Mouse (Mus musculus) heart, embryonic 11.5 days (tissue): ENCODE data around the gene Rsph3b. TPM values are rescaled to one million over a fixed set of nuclear protein-coding genes. Genes with fewer than 3 reads are reported as not detected.
A peak's percentile ranks its signal among the peaks of the same experiment; 100 is the strongest.

ENCODE experiments used
- ATAC-seq: fragments of 200-750 bp; cut with Nextera tagmentation; replicated peaks from 2 replicates; pipeline ENCODE4 v1.8.0; 2017; ENCODE audit warnings: moderate library complexity; ENCODE audit not compliant: insufficient number of reproducible peaks, low FRiP score, low TSS enrichment
- H3K27ac ChIP-seq: fragments of 300-500 bp; sonication (generic); 2 replicates; pipeline ENCODE4 v1.5.1; 2014; ENCODE audit warnings: mild to moderate bottlenecking, low read depth, low read length
- H3K27me3 ChIP-seq: fragments of 300-500 bp; sonication (generic); 2 replicates; pipeline ENCODE4 v1.6.1; 2014; ENCODE audit warnings: mild to moderate bottlenecking, low read length, mixed read lengths; ENCODE audit not compliant: control insufficient read depth, insufficient read depth
- H3K36me3 ChIP-seq: fragments of 300-500 bp; sonication (generic); 2 replicates; pipeline ENCODE4 v1.6.1; 2014; ENCODE audit warnings: mild to moderate bottlenecking, low read length, moderate library complexity, mixed read lengths; ENCODE audit not compliant: control insufficient read depth, insufficient read depth
- H3K4me1 ChIP-seq: fragments of 300-500 bp; sonication (generic); 2 replicates; pipeline ENCODE4 v1.6.1; 2014; ENCODE audit warnings: low read length; ENCODE audit not compliant: control insufficient read depth, insufficient read depth
- H3K4me2 ChIP-seq: fragments of 300-500 bp; sonication (generic); 2 replicates; pipeline ENCODE4 v1.6.1; 2014; ENCODE audit warnings: mild to moderate bottlenecking, moderate library complexity
- H3K4me3 ChIP-seq: fragments of 300-500 bp; sonication (generic); 2 replicates; pipeline ENCODE4 v1.5.1; 2014; ENCODE audit warnings: low read depth, low read length
- H3K9ac ChIP-seq: fragments of 300-500 bp; sonication (generic); 2 replicates; pipeline ENCODE4 v1.6.1; 2014; ENCODE audit warnings: mild to moderate bottlenecking, low read depth, low read length, moderate library complexity
- H3K9me3 ChIP-seq: fragments of 300-500 bp; sonication (generic); replicated peaks from 2 replicates; pipeline ENCODE4 v1.6.1; 2016; ENCODE audit warnings: low read length; ENCODE audit not compliant: control insufficient read depth
- WGBS: fragments of 180-500 bp; shearing (Covaris S2); extraction: QIAGEN DNeasy Blood & Tissue Kit; methylation state at CpG from one replicate; pipeline ENCODE4 v1.1.7; 2014; ENCODE audit not compliant: insufficient replicate concordance; 5-methylcytosine and 5-hydroxymethylcytosine counted together
- microRNA-seq: library from miRNA; unstranded; fragments of <30 nt; microRNA quantifications from one replicate; pipeline ENCODE4, GENCODE M21; 2016; ENCODE audit warnings: borderline number of aligned reads
- polyA plus RNA-seq: library from polyadenylated mRNA; unstranded; fragments of >200 nt; fragmentation: Nextera tagmentation; extraction: Ambion mirVana; gene quantifications from 2 replicates; pipeline ENCODE4 v1.2.1, GENCODE M21; 2014

The Rsph3b gene
- polyA plus RNA-seq, 1 experiment from 2014 or later: 60.4 TPM

DNA sequence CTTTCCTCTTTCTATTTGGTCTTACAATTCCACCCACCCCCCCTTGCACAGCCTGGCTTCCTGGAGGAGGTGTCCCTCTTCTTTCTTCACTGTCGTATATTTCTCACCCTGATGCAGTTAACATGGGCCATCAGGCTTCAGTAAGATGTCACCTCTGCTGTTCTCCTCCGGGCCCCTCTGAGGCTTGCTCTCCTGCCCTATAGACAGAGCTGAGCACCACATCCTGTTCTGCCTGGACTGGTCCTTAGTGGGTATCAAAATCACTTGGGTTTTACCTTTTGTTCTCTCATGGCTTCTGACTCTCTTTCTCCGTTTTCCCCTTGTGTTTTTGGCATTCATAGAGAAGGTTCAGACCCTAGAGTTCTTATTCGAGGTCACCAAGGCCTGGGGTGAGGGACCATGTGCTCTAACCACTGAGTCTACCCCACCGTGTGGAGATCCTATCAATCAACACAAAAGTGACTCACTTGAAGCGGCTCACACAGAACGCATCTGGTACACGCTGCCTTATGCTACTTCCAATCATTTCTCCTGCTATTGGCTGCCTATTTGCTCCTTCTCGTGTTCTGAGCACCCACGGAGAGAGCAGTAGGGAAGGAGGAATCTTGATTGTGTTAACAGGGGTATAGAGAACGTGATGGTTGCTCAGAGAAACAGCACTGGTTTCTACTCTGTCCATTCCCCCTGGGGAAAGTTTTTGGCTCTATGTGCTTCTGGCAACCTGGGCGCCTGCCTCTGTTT lies 86.3 kb downstream of the Rsph3b start:
- no peak overlapping the region for H3K9ac ChIP-seq
- no peaks in the 10 kb centered on the region for H3K4me1 ChIP-seq
- WGBS: 50% methylated on average over 12 of the region's 12 CpGs
- no peak overlapping the region for H3K27ac ChIP-seq
- peak overlapping the region; percentile 69 for H3K4me2 ChIP-seq
- H3K4me3 ChIP-seq: 0 out of 2 replicates have a peak overlapping the region, but pooled peaks have one; percentile 29
- no peak for ATAC-seq
- H3K27me3 ChIP-seq: peaks cover 25% of the 10 kb centered on the region
- H3K9me3 ChIP-seq: no peaks in the 10 kb centered on the region
- no peaks in the 10 kb centered on the region for H3K36me3 ChIP-seq

GRCm38 (mm10) chr17:6861181-6862039 lies 87.1 kb downstream of the Rsph3b start:
- 2% methylated on average over 28 of the region's 28 CpGs for WGBS
- peak overlapping the region; percentile 64 for H3K9ac ChIP-seq

GRCm38 (mm10) chr17:6860491-6860897 lies 88.0 kb downstream of the Rsph3b start:
- Histone ChIP-seq H3K27me3 (peaks cover 24% of the 10 kb centered on the region), H3K4me2 (no peak overlapping the region)
- WGBS: 17% methylated on average over 12 of the region's 12 CpGs

More at GRCm38 (mm10) chr17:6861181-6862039, 87.1 kb downstream of the Rsph3b start:
- ATAC-seq: no peak
- H3K27ac ChIP-seq: no peak overlapping the region
- peak overlapping the region; percentile 69 for H3K4me2 ChIP-seq
- H3K4me3 ChIP-seq: peak overlapping the region; percentile 29; the same call in 1 of the 2 replicates
- no peaks in the 10 kb centered on the region for H3K4me1 ChIP-seq
- H3K27me3 ChIP-seq: peaks cover 25% of the 10 kb centered on the region
- H3K9me3 ChIP-seq: no peaks in the 10 kb centered on the region
- H3K36me3 ChIP-seq: no peaks in the 10 kb centered on the region

DNA sequence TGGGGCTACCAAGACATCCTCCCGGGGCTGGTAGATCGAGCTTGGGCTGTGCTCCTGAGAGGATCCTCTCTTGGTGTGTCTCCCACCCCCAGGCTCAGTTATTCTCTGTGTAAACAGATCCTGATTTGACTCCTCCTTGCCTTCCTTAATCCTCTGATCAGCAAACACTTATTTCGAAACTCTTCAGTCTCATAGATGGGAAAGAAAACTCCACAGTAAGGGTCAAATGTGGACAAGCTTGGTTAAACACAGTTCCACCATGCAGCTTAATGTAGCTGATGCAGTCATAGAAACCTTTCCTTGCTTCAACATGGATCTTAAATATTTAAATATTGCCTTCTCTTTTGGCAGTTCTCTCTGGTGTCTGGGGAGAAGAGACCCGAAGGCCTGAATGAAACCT lies 88.4 kb downstream of the Rsph3b start:
- H3K4me2 ChIP-seq: no peak overlapping the region
- no peak overlapping the region for H3K27ac ChIP-seq
- no peaks in the 10 kb centered on the region for H3K4me1 ChIP-seq
- no peak overlapping the region for H3K9ac ChIP-seq
- no peak overlapping the region for H3K4me3 ChIP-seq
- ATAC-seq: no peak
- H3K36me3 ChIP-seq: no peaks in the 10 kb centered on the region
- no peaks in the 10 kb centered on the region for H3K9me3 ChIP-seq
- peaks cover 23% of the 10 kb centered on the region for H3K27me3 ChIP-seq
- WGBS: 40% methylated on average over 4 of the region's 4 CpGs

More at GRCm38 (mm10) chr17:6860491-6860897, 88.0 kb downstream of the Rsph3b start:
- H3K27ac ChIP-seq: no peak overlapping the region
- H3K4me1 ChIP-seq: no peaks in the 10 kb centered on the region
- H3K4me3 ChIP-seq: no peak overlapping the region
- H3K36me3 ChIP-seq: no peaks in the 10 kb centered on the region
- no peak for ATAC-seq
- H3K9ac ChIP-seq: no peak overlapping the region
- H3K9me3 ChIP-seq: no peaks in the 10 kb centered on the region

Small RNAs within 50 kb of the gene (microRNA-seq; reads per million reads assigned to microRNA genes)
- gene Mir692-1: not detected

Other genes starting within 250 kb of the Rsph3b start
- 89.2 and 109 TPM in 2 replicates for gene Ezr, start 165.9 kb downstream of the Rsph3b start, polyA plus RNA-seq
- gene Tagap1, start 12.5 kb upstream of the Rsph3b start, polyA plus RNA-seq: 33.8 and 33.9 TPM in 2 replicates
- gene Rnaset2b, start 22.0 kb upstream of the Rsph3b start, polyA plus RNA-seq: 225 and 237 TPM in 2 replicates
- gene Gm49721, start 30.2 kb upstream of the Rsph3b start, polyA plus RNA-seq: 0.31 TPM in 1 of 2 replicates, not detected in the other
- gene Gm1604a, start 76.9 kb upstream of the Rsph3b start, polyA plus RNA-seq: not detected in 2 replicates
- 45.3 and 56.0 TPM in 2 replicates for gene Rps6ka2, start 221.4 kb upstream of the Rsph3b start, polyA plus RNA-seq